Mouse (Mus musculus) T-cell, adult 66 days (primary cell): ENCODE measurements around the gene Fam227a. TPM values are rescaled to one million over a fixed set of nuclear protein-coding genes. Genes with fewer than 3 reads are reported as not detected.

ENCODE experiments used
- total RNA-seq, 2 experiments: library from RNA; stranded (reverse); gene quantifications; 3 replicates in 1 of 2; 4 replicates in 1 of 2; pipeline ENCODE4 v1.2.4; 2023

The Fam227a gene
- total RNA-seq = 1 to 10 TPM in 1 of 2 experiments, under 1 TPM in 1; 0.39 to 1.4 TPM

GRCm38 (mm10) chr15:79658531-79659375 lies at the start of gene Fam227a, which contains the start of gene Cby1:
Fam227a (minus strand) TSS chr15:79658956.
Cby1 (plus strand) TSS chr15:79659199.

DNA sequence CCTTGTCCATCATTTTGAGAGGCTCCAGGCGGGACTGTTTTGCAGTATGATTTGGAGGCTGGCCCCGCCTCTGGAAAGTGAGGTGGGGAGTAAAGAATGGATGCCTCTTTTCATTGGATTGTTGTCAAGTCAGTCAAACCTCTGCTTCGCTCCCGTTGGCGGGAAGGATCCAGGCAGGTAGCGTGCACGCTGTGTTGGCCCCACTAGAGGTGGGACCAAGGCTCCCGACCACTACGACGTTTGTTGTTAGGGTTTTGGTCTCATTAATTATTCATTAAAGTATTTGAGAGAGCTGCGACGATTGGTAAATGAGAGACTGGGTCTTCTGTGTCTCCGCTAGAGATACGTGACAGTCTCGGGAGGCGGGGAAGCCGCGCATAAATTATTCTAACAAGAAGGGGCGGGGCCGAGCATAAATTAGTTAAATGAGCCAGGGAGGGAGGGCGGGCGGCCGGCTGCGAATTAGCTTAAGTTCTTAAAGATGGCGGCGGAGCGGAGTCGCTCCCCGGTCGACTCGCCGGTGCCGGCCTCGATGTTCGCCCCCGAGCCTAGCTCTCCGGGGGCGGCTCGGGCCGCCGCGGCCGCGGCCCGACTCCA lies 31.8 kb upstream of the Fam227a start, which contains the start of gene Gtpbp1:
TSS of gene Gtpbp1 (plus strand) at position 420 of the 597 bp plus-strand sequence.

DNA sequence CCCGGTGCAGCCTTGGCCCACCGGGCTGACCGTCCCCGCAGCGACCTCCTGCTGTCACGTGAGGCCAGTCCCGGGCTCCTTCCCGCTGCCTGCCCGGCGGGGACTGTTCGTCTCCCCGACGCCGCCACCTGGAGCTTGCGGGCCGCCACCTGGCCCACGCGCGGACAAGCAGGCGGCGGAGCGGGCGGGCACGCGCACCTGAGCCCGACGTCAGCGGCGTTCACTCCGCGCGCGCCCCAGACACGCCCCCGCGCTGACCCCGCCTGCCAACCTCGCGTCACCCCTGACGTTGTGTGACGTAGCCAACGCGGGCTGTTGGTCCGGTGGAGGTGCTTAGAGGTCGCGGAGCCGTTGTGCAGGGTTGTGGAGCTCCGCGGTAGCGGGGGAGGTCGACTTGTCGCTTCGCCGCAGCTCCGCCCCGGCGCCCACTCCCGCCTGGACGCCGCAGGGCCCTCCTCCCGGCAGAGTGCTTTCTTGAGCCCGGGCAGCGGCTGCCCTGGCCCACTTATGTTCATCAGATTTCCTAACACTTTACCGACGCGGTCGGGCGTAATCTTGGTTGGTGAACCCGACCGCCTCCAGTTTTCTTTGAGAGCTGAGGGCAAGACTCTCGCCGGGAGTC lies 29.0 kb upstream of the Fam227a start, which contains the start of gene Josd1:
TSS of gene Josd1 (minus strand) at position 274 of the 622 bp plus-strand sequence.

GRCm38 (mm10) chr15:79670249-79670971 lies 11.7 kb upstream of the Fam227a start, which contains the start of gene Tomm22:
Tomm22 (plus strand) TSS chr15:79670861.

GRCm38 (mm10) chr15:79604990-79605665 lies 53.6 kb downstream of the Fam227a start, which contains the start of gene Dmc1:
Dmc1 (minus strand) TSS chr15:79605109.

Other genes with a start within 250 kb of the Fam227a start
- 10 to 100 TPM; 39.9 to 43.8 TPM for gene Csnk1e, start 203.4 kb downstream of the Fam227a start, total RNA-seq
- gene Kcnj4, start 153.7 kb downstream of the Fam227a start, total RNA-seq = not detected
- not detected for gene Kdelr3, start 142.5 kb downstream of the Fam227a start, total RNA-seq
- 100 to 1,000 TPM; 307 to 331 TPM for gene Ddx17, start 112.2 kb downstream of the Fam227a start, total RNA-seq
- gene Dmc1, start 53.8 kb downstream of the Fam227a start, total RNA-seq = under 1 TPM in 1 of 2 experiments, not detected in 1; 0.50 TPM
- 10 to 100 TPM in 1 of 2 experiments, 1 to 10 TPM in 1; 6.3 to 12.1 TPM for gene Cby1, start 243 bp upstream of the Fam227a start, total RNA-seq
- 100 to 1,000 TPM; 121 to 125 TPM for gene Tomm22, start 11.9 kb upstream of the Fam227a start, total RNA-seq
- gene Josd1, start 29.0 kb upstream of the Fam227a start, total RNA-seq = 10 to 100 TPM; 21.7 to 22.4 TPM
- gene Gtpbp1, start 31.9 kb upstream of the Fam227a start, total RNA-seq = 100 to 1,000 TPM; 123 to 142 TPM
- 100 to 1,000 TPM; 459 to 481 TPM for gene Sun2, start 83.6 kb upstream of the Fam227a start, total RNA-seq
- gene Dnal4, start 118.9 kb upstream of the Fam227a start, total RNA-seq = 1 to 10 TPM; 4.9 to 5.0 TPM
- gene Nptxr, start 145.8 kb upstream of the Fam227a start, total RNA-seq = under 1 TPM in 1 of 2 experiments, not detected in 1; 0.41 TPM
- gene Npcd, start 175.3 kb upstream of the Fam227a start, total RNA-seq = not detected
- gene Cbx6, start 175.7 kb upstream of the Fam227a start, total RNA-seq = 10 to 100 TPM; 17.6 to 21.0 TPM
- gene Apobec3, start 232.7 kb upstream of the Fam227a start, total RNA-seq = 100 to 1,000 TPM; 123 to 145 TPM